Mouse (Mus musculus) naive thymus-derived CD4-positive, alpha-beta T cell, adult 2 months (primary cell): Measurements from ENCODE around the gene Hist1h2af.

Experiments used
- DNase-seq: peaks from one replicate; pipeline ENCODE4 v3.0.0-alpha.2; 2011; ENCODE audit warnings: low read depth

The Hist1h2af gene

DNA sequence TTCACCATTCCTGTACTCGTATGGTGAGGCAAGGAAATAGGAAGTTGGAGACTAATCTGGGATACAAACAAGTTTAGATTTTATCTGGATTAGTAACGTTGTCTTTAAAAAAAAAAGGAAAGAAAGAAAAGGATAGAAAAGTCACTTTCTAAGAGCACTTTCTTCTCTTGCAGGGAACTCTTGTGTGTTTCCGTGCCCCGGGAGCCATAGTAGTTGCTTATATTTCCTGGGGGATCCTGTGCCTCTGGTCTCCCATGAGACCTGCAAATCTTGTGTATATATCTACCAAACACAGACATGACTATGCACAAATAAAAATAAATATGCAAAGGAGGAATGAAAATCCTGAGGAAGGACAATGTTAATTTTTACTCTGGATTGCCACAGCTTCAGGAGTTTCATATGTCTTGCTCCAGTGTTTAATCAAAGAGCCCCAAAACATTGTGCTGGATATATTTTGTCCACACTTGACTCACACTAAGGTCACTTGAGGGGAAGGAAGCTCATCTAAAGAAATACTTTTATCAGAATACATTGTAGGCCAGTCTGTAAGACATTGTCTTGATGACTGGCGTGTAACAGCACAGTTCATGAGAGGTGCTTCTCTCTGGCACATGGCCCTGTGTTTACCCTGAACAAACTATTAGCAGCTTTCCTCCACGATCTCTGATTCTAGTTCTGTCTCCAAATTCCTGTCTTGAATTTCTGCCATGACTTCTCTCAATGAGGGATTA is 43.4 kb downstream of the Hist1h2af start:
- no peak for DNase-seq

GRCm38 (mm10) chr13:23577835-23578234 is 44.1 kb downstream of the Hist1h2af start:
- DNase-seq = no peak

- peak; percentile 96 for DNase-seq
Observed at GRCm38 (mm10) chr13:23581408-23582218, 47.9 kb downstream of the Hist1h2af start, which contains the start of gene Hist1h4d. TSS of gene Hist1h4d (plus strand) at chr13:23581598.

DNA sequence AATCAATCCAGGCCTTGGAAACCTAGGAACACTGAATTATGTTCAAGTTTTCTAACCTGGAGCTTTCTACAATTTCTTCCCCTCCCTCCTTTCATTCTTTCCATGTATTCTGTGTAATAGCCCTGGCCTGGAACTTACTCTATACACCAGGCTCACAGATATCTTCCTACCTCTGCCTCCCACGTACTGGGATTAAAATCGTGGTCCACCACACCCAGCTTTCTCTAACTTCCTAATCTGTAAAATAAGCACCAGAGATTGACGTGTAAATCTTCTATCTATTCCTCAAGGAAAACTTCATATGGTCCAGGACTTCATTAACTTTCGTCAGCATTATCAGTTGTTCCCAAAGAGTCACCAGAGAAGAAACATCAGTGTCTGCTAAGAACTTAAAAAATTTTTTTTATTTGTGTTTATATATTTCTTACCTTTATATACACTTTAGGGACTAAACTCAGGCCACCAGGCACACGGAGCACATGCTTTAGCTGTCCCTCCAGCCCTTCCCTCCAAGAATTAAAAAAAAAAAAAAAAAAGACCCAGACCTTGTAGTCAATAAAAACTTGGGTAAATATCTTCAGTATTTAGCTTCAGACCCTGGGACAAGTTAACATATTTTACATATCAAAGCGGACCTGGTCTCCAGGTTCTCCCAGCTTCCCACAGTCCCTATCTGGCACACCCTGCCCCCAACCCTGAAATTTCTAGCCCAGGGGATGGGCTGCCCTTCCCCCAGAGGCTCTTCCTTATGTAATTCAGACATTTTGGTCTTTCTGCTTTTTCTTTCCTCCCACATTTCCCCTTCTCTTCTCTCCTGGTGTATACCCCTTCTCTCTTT is 48.7 kb downstream of the Hist1h2af start:
- DNase-seq = no peak

DNA sequence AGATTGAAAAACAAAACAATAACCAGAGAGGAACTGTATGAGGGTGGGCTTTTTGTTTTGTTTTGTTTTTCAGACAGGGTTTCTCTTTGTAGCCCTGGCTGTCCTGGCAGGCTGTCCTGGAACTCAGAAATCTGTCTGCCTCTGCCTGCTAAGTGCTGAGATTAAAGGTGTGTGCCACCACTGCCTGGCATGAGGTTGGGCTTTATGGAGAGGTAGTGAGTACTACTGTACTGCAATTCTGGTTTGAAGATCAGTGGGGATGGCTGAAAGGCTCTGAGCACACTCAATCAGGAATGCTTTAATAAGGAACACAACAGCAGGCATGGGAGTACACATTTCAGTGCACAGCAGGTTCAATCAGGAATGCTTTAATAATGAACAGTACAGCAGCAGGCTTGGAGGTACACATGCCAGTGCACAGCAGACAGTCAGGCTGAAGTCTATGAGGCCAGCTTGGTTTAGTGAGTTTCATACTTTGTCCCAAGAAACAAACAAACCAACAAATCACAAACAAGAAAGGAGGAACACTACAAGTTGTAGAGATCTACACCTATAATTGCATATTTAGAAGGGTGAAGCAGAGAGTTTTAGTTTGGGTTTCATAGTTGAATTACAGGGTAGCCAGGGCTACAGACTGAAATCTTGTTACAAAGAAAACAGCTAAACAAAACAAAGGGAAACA is 49.8 kb downstream of the Hist1h2af start:
- no peak for DNase-seq
